Mouse (Mus musculus) bone marrow, adult 2 months (tissue): ENCODE results near the gene Ttc24.

Experiments
- CTCF ChIP-seq: fragments of 200-500 bp; IDR thresholded peaks from 2 replicates; pipeline ENCODE4 v1.5.1; 2011; ENCODE audit warnings: low read length, control low read depth; ENCODE audit not compliant: control insufficient read depth, insufficient read depth
- POLR2A ChIP-seq: fragments of 200-500 bp; IDR thresholded peaks from 2 replicates; pipeline ENCODE4 v1.6.1; 2011; ENCODE audit warnings: low read depth, mild to moderate bottlenecking, control low read depth, low read length, borderline replicate concordance; ENCODE audit not compliant: control insufficient read depth

- TF ChIP-seq CTCF (no peak), POLR2A (no peak)
These were observed 28.6 kb downstream of the Ttc24 start for GRCm38 (mm10) chr3:88049532-88049931.
